ENCODE assay signal across 12 mouse cellular contexts in the genomic region with DNA sequence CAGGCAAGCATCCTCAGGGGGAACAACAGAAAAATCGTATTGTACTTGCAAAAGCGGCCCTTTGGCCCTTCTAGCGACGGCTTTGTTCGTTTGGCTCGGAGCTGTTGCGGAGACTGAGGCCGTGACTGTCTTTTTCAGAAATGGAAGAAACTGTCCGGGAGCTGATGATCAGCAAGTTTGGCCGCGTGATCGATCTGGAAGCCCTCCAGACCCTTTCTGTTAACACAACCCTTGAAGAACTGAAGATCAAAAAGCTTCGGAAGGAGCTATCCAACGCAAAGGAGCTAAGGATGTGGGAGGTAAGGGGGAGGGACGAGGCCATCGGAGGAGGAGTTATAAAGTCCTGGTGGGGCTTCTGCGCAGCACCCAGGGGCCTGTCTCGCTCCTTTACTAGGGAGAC.
DNase-seq lines count a peak whose midpoint lies in the region; ATAC-seq lines count a peak whose summit lies in the region.
"Had no signal": no experiment of that assay in that cellular context is flagged by ENCODE, and none has a peak within 500 bp of the region (broad histone marks: within the 10 kb centered on the region; RNA-seq: fewer than 3 reads in every experiment).

No protein-coding gene starts in this region.

- DNase-seq in cerebellum, adult 11-12 months = peak; percentile 37
- DNase-seq in cerebellum, postnatal 4 days (ENCODE audit: low spot score in 2 of 2) = no peak
- DNase-seq in hindbrain, embryonic 14.5 days (ENCODE audit: low spot score) = no peak
- DNase-seq in hindbrain, embryonic 11.5 days (ENCODE audit: low spot score) = no peak
- peak; percentile 42 for DNase-seq in cerebellum, adult 9-10 months
- no peak for DNase-seq in spleen, adult 18-20 months
- DNase-seq in embryo, embryonic 10 days (ENCODE audit: low spot score) = no peak
- DNase-seq: kidney, postnatal 36 days; liver, embryonic 13.5 days; right cerebral cortex, postnatal 25 days had no signal

- H3K27me3 ChIP-seq in hindbrain, embryonic 14.5 days (ENCODE audit: control insufficient read depth, insufficient read depth, low read length) = no peaks in the 10 kb centered on the region
- no peaks in the 10 kb centered on the region for H3K27me3 ChIP-seq in hindbrain, embryonic 11.5 days (ENCODE audit: control insufficient read depth, insufficient read depth, low read length)
- no peaks in the 10 kb centered on the region for H3K27me3 ChIP-seq in limb, embryonic 13.5 days
- H3K27me3 ChIP-seq: forebrain, embryonic 15.5 days; liver, embryonic 13.5 days had no signal

- H3K27ac ChIP-seq in hindbrain, embryonic 14.5 days = no peak overlapping the region
- H3K27ac ChIP-seq in hindbrain, embryonic 11.5 days (ENCODE audit: low read depth, low read length) = no peak overlapping the region
- no peak overlapping the region for H3K27ac ChIP-seq in limb, embryonic 13.5 days
- H3K27ac ChIP-seq: forebrain, embryonic 15.5 days; liver, embryonic 13.5 days had no signal

- H3K9ac ChIP-seq in hindbrain, embryonic 14.5 days = no peak overlapping the region
- no peak overlapping the region for H3K9ac ChIP-seq in hindbrain, embryonic 11.5 days (ENCODE audit: low read depth, low read length)
- no peak overlapping the region for H3K9ac ChIP-seq in limb, embryonic 13.5 days
- H3K9ac ChIP-seq: forebrain, embryonic 15.5 days; liver, embryonic 13.5 days had no signal

- 51% methylated on average over 18 of the region's 18 CpGs for WGBS in hindbrain, embryonic 14.5 days
- 51% methylated on average over 18 of the region's 18 CpGs for WGBS in hindbrain, embryonic 11.5 days
- WGBS in limb, embryonic 13.5 days = 43% methylated on average over 18 of the region's 18 CpGs

- ATAC-seq in hindbrain, embryonic 14.5 days (ENCODE audit: low FRiP score) = no peak
- ATAC-seq in hindbrain, embryonic 11.5 days (ENCODE audit: low FRiP score) = no peak
- no peak for ATAC-seq in limb, embryonic 13.5 days (ENCODE audit: low FRiP score, low read depth)
- ATAC-seq: forebrain, embryonic 15.5 days had no signal

- H3K4me1 ChIP-seq in hindbrain, embryonic 14.5 days (replicated peaks; ENCODE audit: control insufficient read depth, insufficient read depth, low read length) = no peaks in the 10 kb centered on the region
- no peaks in the 10 kb centered on the region for H3K4me1 ChIP-seq in hindbrain, embryonic 11.5 days (replicated peaks; ENCODE audit: control insufficient read depth, insufficient read depth, low read length)
- peaks cover 24% of the 10 kb centered on the region for H3K4me1 ChIP-seq in limb, embryonic 13.5 days
- H3K4me1 ChIP-seq: liver, embryonic 13.5 days had no signal

- H3K9me3 ChIP-seq in hindbrain, embryonic 14.5 days (ENCODE audit: control insufficient read depth, low read length) = no peaks in the 10 kb centered on the region
- H3K9me3 ChIP-seq in hindbrain, embryonic 11.5 days (ENCODE audit: control insufficient read depth, low read length) = no peaks in the 10 kb centered on the region
- H3K9me3 ChIP-seq in limb, embryonic 13.5 days = no peaks in the 10 kb centered on the region
- H3K9me3 ChIP-seq: forebrain, embryonic 15.5 days; liver, embryonic 13.5 days had no signal

- H3K36me3 ChIP-seq in hindbrain, embryonic 14.5 days (replicated peaks; ENCODE audit: control insufficient read depth, insufficient read depth) = no peaks in the 10 kb centered on the region
- H3K36me3 ChIP-seq in hindbrain, embryonic 11.5 days (ENCODE audit: control insufficient read depth, insufficient read depth, low read length) = 0 out of 2 replicates have a peak, but pooled peaks cover 2% of the 10 kb centered on the region
- peaks cover 19% of the 10 kb centered on the region for H3K36me3 ChIP-seq in limb, embryonic 13.5 days
- H3K36me3 ChIP-seq: forebrain, embryonic 15.5 days; liver, embryonic 13.5 days had no signal

- 0 out of 2 replicates have a peak overlapping the region, but pooled peaks have one; percentile 15 for H3K4me2 ChIP-seq in hindbrain, embryonic 14.5 days (replicated peaks)
- no peak overlapping the region for H3K4me2 ChIP-seq in hindbrain, embryonic 11.5 days (replicated peaks; ENCODE audit: low read depth, low read length)
- peak overlapping the region; percentile 27; the same call in 1 of the 2 replicates for H3K4me2 ChIP-seq in limb, embryonic 13.5 days (replicated peaks)
- H3K4me2 ChIP-seq: forebrain, embryonic 15.5 days; liver, embryonic 13.5 days had no signal

- H3K4me3 ChIP-seq in hindbrain, embryonic 14.5 days (replicated peaks; ENCODE audit: low read length) = no peak overlapping the region
- H3K4me3 ChIP-seq in hindbrain, embryonic 11.5 days (ENCODE audit: low read depth, low read length) = no peak overlapping the region
- H3K4me3 ChIP-seq in limb, embryonic 13.5 days = no peak overlapping the region
- H3K4me3 ChIP-seq: forebrain, embryonic 15.5 days; liver, embryonic 13.5 days had no signal

Comparison
In these comparisons a context has a peak if more than half of its experiments do, and no peak if none do; other contexts are left out.
1. DNase-seq: peak in cerebellum, adult 11-12 months (single experiment) and cerebellum, adult 9-10 months (single experiment); none in cerebellum, postnatal 4 days (0 of 2), hindbrain, embryonic 14.5 days (single experiment), hindbrain, embryonic 11.5 days (single experiment), spleen, adult 18-20 months (0 of 2) and embryo, embryonic 10 days (single experiment).